Mouse (Mus musculus): ENCODE data around the gene Gm40460. TPM values are rescaled to one million over a fixed set of nuclear protein-coding genes. Genes with fewer than 3 reads are reported as not detected.

The Gm40460 gene
- not detected for polyA plus RNA-seq (2014; fragmentation: Illumina TruSeq; extraction: RNeasy Lipid Tissue Mini Kit (QIAGEN cat#74804); ENCODE audit: low read depth, low replicate concordance)

GRCm38 (mm10) chr7:142240978-142241377 lies at the start of gene Gm40460:
Gm40460 (minus strand) TSS chr7:142241078.

GRCm38 (mm10) chr7:142274263-142274662 lies 33.4 kb upstream of the Gm40460 start, which contains the start of gene Gm4559:
Gm4559 (minus strand) TSS chr7:142274363.

DNA sequence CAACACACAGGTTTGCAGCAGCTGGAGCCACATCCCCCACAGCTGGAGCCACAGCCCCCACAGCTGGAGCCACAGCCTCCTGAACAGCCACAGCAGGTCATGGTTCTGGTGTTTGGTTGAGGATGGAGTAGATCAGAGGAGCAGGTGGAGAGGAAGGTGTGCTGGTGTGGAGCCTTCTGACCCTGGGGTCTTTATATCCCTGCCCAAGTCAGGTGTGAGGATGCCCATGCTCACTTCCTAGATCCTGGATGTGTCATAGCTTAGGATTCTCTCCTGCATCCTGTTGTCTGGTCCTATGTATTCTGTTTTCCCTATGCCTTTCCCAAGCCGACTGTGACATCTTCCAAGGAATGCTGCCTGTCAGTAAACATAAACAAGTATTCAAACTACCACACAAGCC lies 17.4 kb upstream of the Gm40460 start, which contains the start of gene Gm2431:
Gm2431 (minus strand) TSS at position 101 of the 400 bp plus-strand sequence.

GRCm38 (mm10) chr7:142229871-142230270 lies 11.0 kb downstream of the Gm40460 start, which contains the start of gene Krtap5-5:
Krtap5-5 (minus strand) TSS chr7:142229971.

DNA sequence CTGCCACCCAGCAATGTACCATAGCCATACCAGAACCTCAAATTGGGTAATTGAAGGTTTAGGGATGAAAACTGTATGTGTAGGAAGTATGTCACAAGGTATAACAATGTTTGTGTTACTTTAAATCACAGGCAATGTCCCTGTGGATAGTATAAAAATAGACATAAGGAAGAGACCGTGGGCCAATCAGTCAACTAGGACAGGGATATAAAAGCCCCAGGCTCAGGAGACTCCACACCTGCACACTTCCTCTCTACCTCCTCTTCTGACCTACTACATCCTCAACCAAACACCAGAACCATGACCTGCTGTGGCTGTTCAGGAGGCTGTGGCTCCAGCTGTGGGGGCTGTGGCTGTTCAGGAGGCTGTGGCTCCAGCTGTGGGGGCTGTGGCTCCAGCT lies 29.3 kb downstream of the Gm40460 start, which contains the start of gene Gm7579:
Gm7579 (plus strand) TSS at position 301 of the 400 bp plus-strand sequence.

DNA sequence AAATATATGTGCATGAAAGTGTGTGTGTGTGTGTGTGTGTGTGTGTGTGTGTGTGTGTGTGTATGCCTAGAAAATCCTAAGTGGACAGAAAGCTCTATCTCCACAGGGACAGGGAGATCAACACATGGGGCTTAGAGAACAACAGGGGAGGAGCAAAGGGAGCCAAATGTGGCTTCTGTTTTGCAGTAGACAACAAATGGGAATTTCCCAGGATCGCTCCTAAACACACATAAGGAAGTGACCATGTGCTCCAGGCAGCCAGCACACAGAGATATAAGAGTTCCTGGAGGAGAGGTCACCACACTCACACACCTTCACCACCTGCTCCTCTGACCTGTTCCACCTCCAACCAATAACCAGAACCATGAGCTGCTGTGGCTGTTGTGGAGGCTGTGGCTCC lies 39.8 kb downstream of the Gm40460 start, which contains the start of gene Krtap5-3:
Krtap5-3 (plus strand) TSS at position 301 of the 400 bp plus-strand sequence.

Other genes with a start within 250 kb of the Gm40460 start
- 8.6 TPM for gene Mob2, start 180.0 kb downstream of the Gm40460 start, polyA plus RNA-seq (2014; fragmentation: Illumina TruSeq; extraction: RNeasy Lipid Tissue Mini Kit (QIAGEN cat#74804); ENCODE audit: low read depth, low replicate concordance)
- gene Dusp8, start 145.2 kb downstream of the Gm40460 start, polyA plus RNA-seq (2014; fragmentation: Illumina TruSeq; extraction: RNeasy Lipid Tissue Mini Kit (QIAGEN cat#74804); ENCODE audit: low read depth, low replicate concordance): not detected
- not detected for gene Gm45618, start 120.3 kb downstream of the Gm40460 start, polyA plus RNA-seq (2014; fragmentation: Illumina TruSeq; extraction: RNeasy Lipid Tissue Mini Kit (QIAGEN cat#74804); ENCODE audit: low read depth, low replicate concordance)
- not detected for gene Gm39115, start 105.0 kb downstream of the Gm40460 start, polyA plus RNA-seq (2014; fragmentation: Illumina TruSeq; extraction: RNeasy Lipid Tissue Mini Kit (QIAGEN cat#74804); ENCODE audit: low read depth, low replicate concordance)
- not detected for gene Gm45337, start 96.5 kb downstream of the Gm40460 start, polyA plus RNA-seq (2014; fragmentation: Illumina TruSeq; extraction: RNeasy Lipid Tissue Mini Kit (QIAGEN cat#74804); ENCODE audit: low read depth, low replicate concordance)
- not detected for gene Gm29735, start 84.0 kb downstream of the Gm40460 start, polyA plus RNA-seq (2014; fragmentation: Illumina TruSeq; extraction: RNeasy Lipid Tissue Mini Kit (QIAGEN cat#74804); ENCODE audit: low read depth, low replicate concordance)
- not detected for gene Gm4553, start 75.3 kb downstream of the Gm40460 start, polyA plus RNA-seq (2014; fragmentation: Illumina TruSeq; extraction: RNeasy Lipid Tissue Mini Kit (QIAGEN cat#74804); ENCODE audit: low read depth, low replicate concordance)
- not detected for gene Krtap5-2, start 65.1 kb downstream of the Gm40460 start, polyA plus RNA-seq (2014; fragmentation: Illumina TruSeq; extraction: RNeasy Lipid Tissue Mini Kit (QIAGEN cat#74804); ENCODE audit: low read depth, low replicate concordance)
- gene Gm10153, start 50.7 kb downstream of the Gm40460 start, polyA plus RNA-seq (2014; fragmentation: Illumina TruSeq; extraction: RNeasy Lipid Tissue Mini Kit (QIAGEN cat#74804); ENCODE audit: low read depth, low replicate concordance): not detected
- not detected for gene Krtap5-3, start 39.7 kb downstream of the Gm40460 start, polyA plus RNA-seq (2014; fragmentation: Illumina TruSeq; extraction: RNeasy Lipid Tissue Mini Kit (QIAGEN cat#74804); ENCODE audit: low read depth, low replicate concordance)
- gene Gm7579, start 29.2 kb downstream of the Gm40460 start, polyA plus RNA-seq (2014; fragmentation: Illumina TruSeq; extraction: RNeasy Lipid Tissue Mini Kit (QIAGEN cat#74804); ENCODE audit: low read depth, low replicate concordance): not detected
- gene Krtap5-5, start 11.1 kb downstream of the Gm40460 start, polyA plus RNA-seq (2014; fragmentation: Illumina TruSeq; extraction: RNeasy Lipid Tissue Mini Kit (QIAGEN cat#74804); ENCODE audit: low read depth, low replicate concordance): not detected
- gene Gm2431, start 17.3 kb upstream of the Gm40460 start, polyA plus RNA-seq (2014; fragmentation: Illumina TruSeq; extraction: RNeasy Lipid Tissue Mini Kit (QIAGEN cat#74804); ENCODE audit: low read depth, low replicate concordance): not detected
- gene Gm4559, start 33.3 kb upstream of the Gm40460 start, polyA plus RNA-seq (2014; fragmentation: Illumina TruSeq; extraction: RNeasy Lipid Tissue Mini Kit (QIAGEN cat#74804); ENCODE audit: low read depth, low replicate concordance): not detected
- gene Krtap5-1, start 56.0 kb upstream of the Gm40460 start, polyA plus RNA-seq (2014; fragmentation: Illumina TruSeq; extraction: RNeasy Lipid Tissue Mini Kit (QIAGEN cat#74804); ENCODE audit: low read depth, low replicate concordance): not detected
- not detected for gene Krtap5-4, start 62.5 kb upstream of the Gm40460 start, polyA plus RNA-seq (2014; fragmentation: Illumina TruSeq; extraction: RNeasy Lipid Tissue Mini Kit (QIAGEN cat#74804); ENCODE audit: low read depth, low replicate concordance)
- gene Ifitm10, start 132.7 kb upstream of the Gm40460 start, polyA plus RNA-seq (2014; fragmentation: Illumina TruSeq; extraction: RNeasy Lipid Tissue Mini Kit (QIAGEN cat#74804); ENCODE audit: low read depth, low replicate concordance): not detected
- gene Gm49369, start 141.6 kb upstream of the Gm40460 start, polyA plus RNA-seq (2014; fragmentation: Illumina TruSeq; extraction: RNeasy Lipid Tissue Mini Kit (QIAGEN cat#74804); ENCODE audit: low read depth, low replicate concordance): 19.5 TPM
- 59.5 TPM for gene Ctsd, start 147.0 kb upstream of the Gm40460 start, polyA plus RNA-seq (2014; fragmentation: Illumina TruSeq; extraction: RNeasy Lipid Tissue Mini Kit (QIAGEN cat#74804); ENCODE audit: low read depth, low replicate concordance)
- gene Syt8, start 193.8 kb upstream of the Gm40460 start, polyA plus RNA-seq (2014; fragmentation: Illumina TruSeq; extraction: RNeasy Lipid Tissue Mini Kit (QIAGEN cat#74804); ENCODE audit: low read depth, low replicate concordance): not detected
- gene Tnni2, start 200.7 kb upstream of the Gm40460 start, polyA plus RNA-seq (2014; fragmentation: Illumina TruSeq; extraction: RNeasy Lipid Tissue Mini Kit (QIAGEN cat#74804); ENCODE audit: low read depth, low replicate concordance): not detected
- 0.87 TPM for gene Lsp1, start 219.7 kb upstream of the Gm40460 start, polyA plus RNA-seq (2014; fragmentation: Illumina TruSeq; extraction: RNeasy Lipid Tissue Mini Kit (QIAGEN cat#74804); ENCODE audit: low read depth, low replicate concordance)